In the genomic region with DNA sequence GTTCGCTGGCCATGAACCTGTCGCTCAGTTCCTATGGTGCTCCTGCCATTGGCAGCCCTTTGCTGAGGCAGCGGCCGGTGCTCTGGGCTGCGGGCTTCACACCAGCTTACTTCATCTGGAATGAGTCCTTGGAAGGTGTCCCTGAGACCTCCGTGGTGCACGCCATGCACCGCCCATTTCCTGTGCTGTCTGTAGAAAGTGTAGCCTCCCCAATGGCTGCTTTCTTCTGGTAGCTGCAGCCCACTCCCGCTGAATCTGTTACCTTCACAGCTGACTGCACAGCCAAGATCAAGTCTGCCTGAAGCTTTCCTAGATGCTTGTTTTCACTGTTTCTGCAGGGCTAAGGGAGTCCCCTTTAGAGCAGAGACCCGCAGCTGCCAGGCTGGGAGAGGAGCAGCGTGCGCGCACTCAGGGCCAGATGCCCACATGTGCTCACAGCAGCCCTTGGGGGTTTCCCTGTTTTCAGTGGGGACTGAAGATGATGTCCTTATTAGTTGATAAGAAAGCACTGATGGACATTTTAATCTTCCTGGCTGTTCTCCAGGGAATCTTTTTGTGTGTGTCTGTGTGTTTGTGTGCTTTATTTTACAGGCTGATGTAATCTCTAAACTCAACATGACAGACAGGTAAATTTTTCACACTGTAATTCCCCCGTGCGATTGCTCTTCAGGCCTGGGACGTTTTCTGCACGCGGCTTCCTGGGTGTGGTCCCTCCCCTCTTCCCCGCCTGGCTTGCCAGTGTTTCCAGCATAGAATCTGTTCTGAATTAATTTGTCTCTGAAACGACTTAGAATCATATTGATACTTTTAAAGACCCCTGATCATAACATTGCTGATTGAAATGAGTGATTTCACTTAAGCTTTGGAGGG, we compare ENCODE assay signal across 10 mouse cellular contexts. TPM values are rescaled to one million over a fixed set of nuclear protein-coding genes. Genes with fewer than 3 reads are reported as not detected.
DNase-seq lines count a peak whose midpoint lies in the region; ATAC-seq and TF ChIP-seq lines count a peak whose summit lies in the region.
"Had no signal": no experiment of that assay in that cellular context is flagged by ENCODE, and none has a peak within 500 bp of the region (broad histone marks: within the 10 kb centered on the region; RNA-seq: fewer than 3 reads in every experiment).

No protein-coding gene starts in this region.

- H3K4me3 ChIP-seq in cerebellum, adult 2 months (replicated peaks; ENCODE audit: insufficient read depth, low read depth, low read length), result no peak overlapping the region
- H3K4me3 ChIP-seq in kidney, embryonic 14.5 days (ENCODE audit: low read length), result no peak overlapping the region
- H3K4me3 ChIP-seq in ES-E14 (ENCODE audit: insufficient read depth in 1 of 2, low read depth in 1 of 2, low read length in 2 of 2, poor library complexity in 1 of 2, severe bottlenecking in 1 of 2), result peak overlapping the region; percentile 7 to 16; a peak in 2 of 4 replicates
- H3K4me3 ChIP-seq: gastrocnemius, adult 2 months had no signal

- H3K27me3 ChIP-seq in cerebellum, adult 2 months (ENCODE audit: control insufficient read depth, insufficient read depth, low read length), result no peaks in the 10 kb centered on the region
- no peaks in the 10 kb centered on the region for H3K27me3 ChIP-seq in kidney, embryonic 14.5 days (ENCODE audit: control insufficient read depth, insufficient read depth, low read length)

- peaks cover 67% of the 10 kb centered on the region for H3K4me1 ChIP-seq in cerebellum, adult 2 months (ENCODE audit: control insufficient read depth, insufficient read depth, low read length)
- peaks cover 9% of the 10 kb centered on the region for H3K4me1 ChIP-seq in kidney, embryonic 14.5 days (ENCODE audit: control insufficient read depth, insufficient read depth, low read length)
- peaks cover 0 to 16% of the 10 kb centered on the region in 2 experiments; a peak in 3 of 4 replicates for H3K4me1 ChIP-seq in ES-E14 (ENCODE audit: control insufficient read depth in 2 of 2, insufficient read depth in 2 of 2, low read length in 2 of 2, poor library complexity in 1 of 2)

- 46% methylated on average over 20 of the region's 20 CpGs for WGBS in cerebellum, adult 2 months
- WGBS in kidney, embryonic 14.5 days, result 47% methylated on average over 20 of the region's 20 CpGs

- intact Hi-C loops in left cerebral cortex, postnatal 10 days (cut with DNase I), result no loop called here

- TF ChIP-seq POLR2A in cerebellum, adult 2 months (IDR thresholded peaks at IDR 0.05; ENCODE audit: borderline replicate concordance, insufficient read depth, low read length), result no peak

- peak overlapping the region; percentile 40 for H3K9ac ChIP-seq in kidney, embryonic 14.5 days (ENCODE audit: low read depth, low read length)
- peak overlapping the region; percentile 39 for H3K9ac ChIP-seq in ES-E14 (ENCODE audit: insufficient read depth, low read depth, low read length, poor library complexity, severe bottlenecking)

- H3K36me3 ChIP-seq in kidney, embryonic 14.5 days (ENCODE audit: control insufficient read depth, insufficient read depth, low read length), result peaks cover 56% of the 10 kb centered on the region
- peaks cover 39% of the 10 kb centered on the region for H3K36me3 ChIP-seq in ES-E14 (ENCODE audit: control insufficient read depth, insufficient read depth, low read length, poor library complexity, severe bottlenecking)

- DNase-seq in cerebellum, adult 2 months, result peak in 1 of 2 experiments; percentile 50
- DNase-seq in cerebellum, postnatal 36 days, result no peak
- DNase-seq in kidney, adult 8-10 months, result no peak
- no peak for DNase-seq in ES-E14 (ENCODE audit: low read depth, low spot score)
- peak; percentile 22 for DNase-seq in fibroblast of lung, adult 2 months (ENCODE audit: low read depth)
- no peak for DNase-seq in left cerebral cortex, postnatal 10 days (ENCODE audit: extremely low spot score in 1 of 2, low spot score in 2 of 2)
- DNase-seq in left cerebral cortex, adult 9 months (ENCODE audit: low spot score in 2 of 2), result no peak
- DNase-seq: gastrocnemius, adult 2 months; lung, postnatal 14 days had no signal

- peak overlapping the region; percentile 80 for H3K27ac ChIP-seq in cerebellum, adult 2 months (ENCODE audit: insufficient read depth, low read length)
- H3K27ac ChIP-seq in kidney, embryonic 14.5 days (ENCODE audit: low read depth, low read length), result peak overlapping the region; percentile 51; the same call in 1 of the 2 replicates
- H3K27ac ChIP-seq in ES-E14 (ENCODE audit: insufficient read depth, low read depth, low read length, poor library complexity, severe bottlenecking), result no peak overlapping the region
- H3K27ac ChIP-seq: gastrocnemius, adult 2 months had no signal

- no peaks in the 10 kb centered on the region for H3K9me3 ChIP-seq in kidney, embryonic 14.5 days (ENCODE audit: control insufficient read depth, low read length)
- no peaks in the 10 kb centered on the region for H3K9me3 ChIP-seq in ES-E14 (ENCODE audit: control insufficient read depth, insufficient read depth, low read depth, low read length)

- no peak for TF ChIP-seq CTCF in cerebellum, adult 2 months (IDR thresholded peaks at IDR 0.05; ENCODE audit: borderline replicate concordance, insufficient read depth, low read depth, low read length)

- in situ Hi-C loops in ES-E14 (cut with MboI; ENCODE audit: low sequenced_read_pairs in 2 of 2, unreplicated experiment in 2 of 2), result no loop called here

- peak; percentile 74; the same call in 1 of the 2 replicates for ATAC-seq in kidney, embryonic 14.5 days (ENCODE audit: low FRiP score, low TSS enrichment)

- H3K4me2 ChIP-seq in kidney, embryonic 14.5 days (replicated peaks; ENCODE audit: low read depth, low read length), result no peak overlapping the region

TF ChIP-seq in ES-E14, 5 proteins besides CTCF, POLR2A, EP300 and RAD21:
- no peak for TF ChIP-seq ZNF384 (IDR thresholded peaks at IDR 0.05; ENCODE audit: low read depth, low read length)
- no peak for TF ChIP-seq CHD2 (IDR thresholded peaks at IDR 0.05; ENCODE audit: low read depth, low read length)
- no peak for TF ChIP-seq ZC3H11A (IDR thresholded peaks at IDR 0.05; ENCODE audit: borderline replicate concordance, low read depth, low read length)
- no peak for TF ChIP-seq HCFC1 (IDR thresholded peaks at IDR 0.05; ENCODE audit: borderline replicate concordance, insufficient read depth, low read length)
- no peak for TF ChIP-seq MAFK (IDR thresholded peaks at IDR 0.05; ENCODE audit: insufficient read depth, low read depth, low read length)

RNA-seq across cellular contexts. Expression of a gene that starts 24.6 kb away (rescaled TPM):
- polyA plus RNA-seq in cerebellum, adult 2 months (2012; rRNA removed), result 60.9 and 63.5 TPM in 2 replicates
- 15.3 and 28.6 TPM in 2 replicates for polyA plus RNA-seq in kidney, embryonic 14.5 days (2014; fragmentation: Nextera tagmentation; extraction: Ambion mirVana)
- total RNA-seq in ES-E14 (2012; rRNA removed), result 38.6 and 54.4 TPM in 2 replicates
- 10 to 100 TPM; 33.9 to 35.6 TPM for total RNA-seq in left cerebral cortex, postnatal 10 days (2021)

RNA-seq across cellular contexts. Expression of a gene that starts 46.3 kb away (rescaled TPM):
- polyA plus RNA-seq in cerebellum, adult 2 months (2012; rRNA removed), result 101 and 106 TPM in 2 replicates
- polyA plus RNA-seq in kidney, embryonic 14.5 days (2014; fragmentation: Nextera tagmentation; extraction: Ambion mirVana), result 79.1 and 98.3 TPM in 2 replicates
- 39.3 and 48.1 TPM in 2 replicates for total RNA-seq in ES-E14 (2012; rRNA removed)
- 10 to 100 TPM; 31.5 to 34.3 TPM for total RNA-seq in left cerebral cortex, postnatal 10 days (2021)

RNA-seq across cellular contexts. Expression of a gene that starts 46.5 kb away (rescaled TPM):
- polyA plus RNA-seq in cerebellum, adult 2 months (2012; rRNA removed), result 80.2 and 88.0 TPM in 2 replicates
- 10.8 and 17.4 TPM in 2 replicates for polyA plus RNA-seq in kidney, embryonic 14.5 days (2014; fragmentation: Nextera tagmentation; extraction: Ambion mirVana)
- 10.0 and 11.0 TPM in 2 replicates for total RNA-seq in ES-E14 (2012; rRNA removed)
- 10 to 100 TPM; 68.2 to 69.8 TPM for total RNA-seq in left cerebral cortex, postnatal 10 days (2021)

Comparison
In these comparisons a context has a peak if more than half of its experiments do, and no peak if none do; other contexts are left out.
1. H3K4me3 ChIP-seq: peak in ES-E14 (2 of 2); none in cerebellum, adult 2 months (single experiment) and kidney, embryonic 14.5 days (single experiment).